Mouse (Mus musculus): ENCODE data around the gene Antxr2.

DNA sequence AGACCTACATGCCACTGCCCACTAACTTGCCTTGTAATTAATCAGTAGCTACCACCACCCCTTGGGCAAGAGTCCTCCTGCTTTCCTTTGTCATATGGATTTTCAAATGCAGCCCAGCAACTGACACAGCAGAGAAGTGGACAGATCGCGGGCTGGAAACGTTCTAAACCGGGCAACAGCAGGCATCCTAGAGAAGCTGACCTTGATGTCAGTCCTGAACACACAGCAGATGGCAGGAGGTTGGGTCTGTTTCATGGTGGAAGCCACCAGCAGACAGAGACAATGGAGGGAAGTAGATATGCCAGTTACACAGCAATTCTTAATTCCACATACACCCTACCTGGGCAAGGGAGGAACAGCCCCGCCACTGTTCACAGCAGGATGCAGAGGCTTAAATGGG is 131.5 kb downstream of the Antxr2 start:
- TF ChIP-seq CTCF (conservative IDR thresholded peaks at IDR 0.05 in 1 of 2, IDR thresholded peaks at IDR 0.05 in 1 of 2; ENCODE audit: low read depth in 2 of 2, low read length in 2 of 2) = no peak
- no peak for TF ChIP-seq CHD2 (IDR thresholded peaks at IDR 0.05; ENCODE audit: low read length)
- TF ChIP-seq SIN3A (IDR thresholded peaks at IDR 0.05; ENCODE audit: low read length) = no peak
- no peak for TF ChIP-seq USF1 (IDR thresholded peaks at IDR 0.05; ENCODE audit: low read depth, low read length)
- no peak for TF ChIP-seq ZKSCAN1 (IDR thresholded peaks at IDR 0.05; ENCODE audit: borderline replicate concordance, low read depth, low read length)
- no peak for TF ChIP-seq RAD21 (IDR thresholded peaks at IDR 0.05; ENCODE audit: low read depth, low read length)
- no peak for TF ChIP-seq POLR2A (IDR thresholded peaks at IDR 0.05; ENCODE audit: low read depth, low read length)
- no peak for TF ChIP-seq MXI1 (IDR thresholded peaks at IDR 0.05; ENCODE audit: low read depth, low read length)
- no peak for TF ChIP-seq NELFE (IDR thresholded peaks at IDR 0.05; ENCODE audit: low read depth, low read length)

All from CH12.LX (cell line).